In the genomic region with DNA sequence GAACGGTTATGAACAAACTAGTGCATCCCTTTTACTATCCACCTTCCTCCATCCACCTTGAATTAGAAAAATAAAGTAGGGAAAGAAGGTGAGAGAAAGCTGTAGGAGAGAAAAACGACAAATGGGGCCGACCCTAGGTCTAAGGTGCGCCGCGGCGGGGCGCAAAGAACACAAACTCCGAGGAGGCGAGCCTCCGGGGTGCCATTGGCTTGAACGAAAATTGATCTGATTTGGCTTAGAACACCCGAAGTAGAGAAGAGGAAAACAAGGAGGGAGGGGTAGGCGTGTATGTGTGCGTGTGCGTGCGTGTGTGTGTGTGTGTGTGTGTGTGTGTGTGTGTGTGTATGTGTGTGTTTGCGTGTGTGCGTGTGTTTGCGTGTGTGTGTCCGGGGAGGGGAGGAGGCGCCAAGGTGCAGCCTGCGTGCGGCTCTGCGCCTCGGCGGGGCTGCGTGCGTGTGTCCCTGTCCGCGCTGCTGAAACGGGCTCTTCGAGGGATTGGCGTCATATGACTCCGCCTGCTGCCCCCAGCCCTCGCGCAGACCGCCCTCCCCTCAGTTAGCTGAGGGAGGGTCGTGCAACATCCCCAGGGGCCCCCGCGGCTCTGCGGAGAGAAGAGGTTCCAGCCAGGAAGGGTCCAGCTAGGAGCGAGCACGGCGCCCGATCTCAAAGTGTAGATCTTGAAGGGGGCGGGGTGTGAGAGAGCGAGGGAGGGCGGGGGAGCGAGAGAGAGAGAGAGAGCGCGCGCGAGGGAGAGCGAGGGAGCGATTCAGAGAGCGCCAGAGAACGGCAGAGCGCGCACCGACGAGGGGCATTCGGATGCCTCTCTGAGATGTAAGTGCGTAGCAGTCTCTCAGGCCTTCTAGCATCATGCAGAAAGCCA, we compare ENCODE assay signal across 7 mouse cellular contexts. TPM values are rescaled to one million over a fixed set of nuclear protein-coding genes. Genes with fewer than 3 reads are reported as not detected.
DNase-seq lines count a peak whose midpoint lies in the region; ATAC-seq lines count a peak whose summit lies in the region.

A gene (plus strand): TSS at position 778 of the 880 bp plus-strand sequence.

- peak within 1 kb of the TSS; percentile 55 for H3K4me3 ChIP-seq in embryonic facial prominence, embryonic 14.5 days (ENCODE audit: low read depth, low read length)
- peak within 1 kb of the TSS; percentile 54 for H3K4me3 ChIP-seq in hindbrain, embryonic 13.5 days
- peak within 1 kb of the TSS; percentile 49 for H3K4me3 ChIP-seq in limb, embryonic 12.5 days (replicated peaks)
- peak within 1 kb of the TSS; percentile 45 for H3K4me3 ChIP-seq in neural tube, embryonic 12.5 days

- H3K4me2 ChIP-seq in embryonic facial prominence, embryonic 14.5 days (ENCODE audit: low read depth, low read length): peak within 1 kb of the TSS; percentile 91
- H3K4me2 ChIP-seq in hindbrain, embryonic 13.5 days: peak within 1 kb of the TSS; percentile 86
- peak within 1 kb of the TSS; percentile 89 for H3K4me2 ChIP-seq in limb, embryonic 12.5 days
- H3K4me2 ChIP-seq in neural tube, embryonic 12.5 days (replicated peaks): peak within 1 kb of the TSS; percentile 85

- H3K27me3 ChIP-seq in embryonic facial prominence, embryonic 14.5 days (replicated peaks; ENCODE audit: control insufficient read depth, insufficient read depth, low read length): peaks cover 88% of the 10 kb centered on the region
- peaks cover 92% of the 10 kb centered on the region for H3K27me3 ChIP-seq in hindbrain, embryonic 13.5 days
- H3K27me3 ChIP-seq in limb, embryonic 12.5 days: peaks cover 93% of the 10 kb centered on the region
- peaks cover 77% of the 10 kb centered on the region for H3K27me3 ChIP-seq in neural tube, embryonic 12.5 days (replicated peaks)

- no peaks in the 10 kb centered on the region for H3K36me3 ChIP-seq in embryonic facial prominence, embryonic 14.5 days (ENCODE audit: control insufficient read depth, insufficient read depth, low read length)
- H3K36me3 ChIP-seq in hindbrain, embryonic 13.5 days: no peaks in the 10 kb centered on the region
- H3K36me3 ChIP-seq in limb, embryonic 12.5 days: no peaks in the 10 kb centered on the region
- no peaks in the 10 kb centered on the region for H3K36me3 ChIP-seq in neural tube, embryonic 12.5 days

- DNase-seq in R1 (ENCODE audit: low read depth, low spot score): peak; percentile 75
- peak; percentile 51 for DNase-seq in adrenal gland, postnatal 25 days
- peak; percentile 75 for DNase-seq in embryonic facial prominence, embryonic 14.5 days (ENCODE audit: low spot score)
- no peak for DNase-seq in ovary, postnatal 14 days (ENCODE audit: low spot score)

- H3K27ac ChIP-seq in embryonic facial prominence, embryonic 14.5 days (replicated peaks; ENCODE audit: low read depth, low read length): no peak within 1 kb of the TSS
- no peak within 1 kb of the TSS for H3K27ac ChIP-seq in hindbrain, embryonic 13.5 days
- H3K27ac ChIP-seq in limb, embryonic 12.5 days: no peak within 1 kb of the TSS
- H3K27ac ChIP-seq in neural tube, embryonic 12.5 days: no peak within 1 kb of the TSS

- ATAC-seq in embryonic facial prominence, embryonic 14.5 days (ENCODE audit: low read depth): peak; percentile 82
- ATAC-seq in hindbrain, embryonic 13.5 days (ENCODE audit: low FRiP score): peak; percentile 84
- peak; percentile 54 for ATAC-seq in limb, embryonic 12.5 days (ENCODE audit: insufficient number of reproducible peaks, insufficient read depth, low FRiP score, low TSS enrichment, low read depth)
- peak; percentile 65 for ATAC-seq in neural tube, embryonic 12.5 days (ENCODE audit: low FRiP score, low read depth)

- no peaks in the 10 kb centered on the region for H3K9me3 ChIP-seq in embryonic facial prominence, embryonic 14.5 days (ENCODE audit: control insufficient read depth, low read length)
- no peaks in the 10 kb centered on the region for H3K9me3 ChIP-seq in hindbrain, embryonic 13.5 days
- H3K9me3 ChIP-seq in limb, embryonic 12.5 days: no peaks in the 10 kb centered on the region
- no peaks in the 10 kb centered on the region for H3K9me3 ChIP-seq in neural tube, embryonic 12.5 days

- peaks cover 17% of the 10 kb centered on the region for H3K4me1 ChIP-seq in embryonic facial prominence, embryonic 14.5 days (ENCODE audit: control insufficient read depth, insufficient read depth, low read length)
- H3K4me1 ChIP-seq in hindbrain, embryonic 13.5 days (replicated peaks): peaks cover 30% of the 10 kb centered on the region
- peaks cover 21% of the 10 kb centered on the region for H3K4me1 ChIP-seq in limb, embryonic 12.5 days (replicated peaks)
- H3K4me1 ChIP-seq in neural tube, embryonic 12.5 days: peaks cover 18% of the 10 kb centered on the region

- H3K9ac ChIP-seq in embryonic facial prominence, embryonic 14.5 days (ENCODE audit: low read depth, low read length): peak within 1 kb of the TSS; percentile 49
- H3K9ac ChIP-seq in hindbrain, embryonic 13.5 days: peak within 1 kb of the TSS; percentile 68
- 0 out of 2 replicates have a peak within 1 kb of the TSS, but pooled peaks have one; percentile 31 for H3K9ac ChIP-seq in limb, embryonic 12.5 days (replicated peaks)
- H3K9ac ChIP-seq in neural tube, embryonic 12.5 days: 0 out of 2 replicates have a peak within 1 kb of the TSS, but pooled peaks have one; percentile 17

- WGBS in embryonic facial prominence, embryonic 14.5 days: 1% methylated on average over 40 of the region's 64 CpGs
- WGBS in hindbrain, embryonic 13.5 days: under 1% methylated on average over 57 of the region's 64 CpGs
- WGBS in limb, embryonic 12.5 days: 2% methylated on average over 57 of the region's 64 CpGs
- under 1% methylated on average over 64 of the region's 64 CpGs for WGBS in neural tube, embryonic 12.5 days

RNA-seq across cellular contexts. Expression of the gene that starts here (rescaled TPM):
- 14.8 and 15.4 TPM in 2 replicates for total RNA-seq in adrenal gland, postnatal 25 days (2021)
- polyA plus RNA-seq in embryonic facial prominence, embryonic 14.5 days (2014; fragmentation: Nextera tagmentation; extraction: Ambion mirVana): 0.78 and 1.2 TPM in 2 replicates
- 1.8 and 2.1 TPM in 2 replicates for polyA plus RNA-seq in hindbrain, embryonic 13.5 days (2015; fragmentation: Nextera tagmentation; extraction: Ambion mirVana)
- 0.11 and 0.15 TPM in 2 replicates for polyA plus RNA-seq in limb, embryonic 12.5 days (2016; fragmentation: Nextera tagmentation; extraction: Ambion mirVana)
- 0.18 and 0.28 TPM in 2 replicates for polyA plus RNA-seq in neural tube, embryonic 12.5 days (2016; fragmentation: Nextera tagmentation; extraction: Ambion mirVana)

Comparison
In these comparisons a context has a peak if more than half of its experiments do, and no peak if none do; other contexts are left out.
1. Peak in ATAC-seq, H3K4me3 ChIP-seq, H3K9ac ChIP-seq and H3K4me2 ChIP-seq in limb, embryonic 12.5 days; RNA of the gene not detected or under 1 TPM.
2. Peak in ATAC-seq, H3K4me3 ChIP-seq, H3K9ac ChIP-seq and H3K4me2 ChIP-seq in neural tube, embryonic 12.5 days; RNA of the gene not detected or under 1 TPM.
3. H3K9ac ChIP-seq: peak in every context shown above with its lines; median percentile 68 in hindbrain, embryonic 13.5 days; 49 in embryonic facial prominence, embryonic 14.5 days; 31 in limb, embryonic 12.5 days; 17 in neural tube, embryonic 12.5 days.